In the genomic region with DNA sequence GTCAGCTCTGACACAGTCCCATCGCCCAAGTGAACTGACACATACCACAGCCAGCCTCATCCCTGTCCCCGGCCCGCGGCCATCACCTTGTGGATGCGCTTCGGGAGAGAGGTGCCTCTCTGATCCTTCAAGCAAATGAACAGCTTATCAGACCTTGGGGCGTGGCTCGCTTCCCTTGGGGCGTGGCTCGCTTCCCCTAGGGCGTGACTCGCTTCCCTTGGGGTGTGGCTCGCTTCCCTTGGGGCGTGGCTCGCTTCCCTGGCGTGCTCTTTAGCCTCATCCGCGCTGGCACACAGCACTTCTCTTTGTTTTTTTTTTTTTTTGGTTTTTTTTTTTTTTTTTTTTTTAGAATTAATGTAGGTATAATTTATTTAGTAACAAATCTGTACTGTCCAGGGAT, we compare ENCODE assay signal across 20 mouse cellular contexts. TPM values are rescaled to one million over a fixed set of nuclear protein-coding genes. Genes with fewer than 3 reads are reported as not detected.
A peak's percentile ranks its signal among the peaks of the same experiment; 100 is the strongest.
DNase-seq lines count a peak whose midpoint lies in the region; ATAC-seq and TF ChIP-seq lines count a peak whose summit lies in the region.
"Had no signal": no experiment of that assay in that cellular context is flagged by ENCODE, and none has a peak within 500 bp of the region (broad histone marks: within the 10 kb centered on the region; RNA-seq: fewer than 3 reads in every experiment).

No protein-coding gene starts in this region.

- no peak overlapping the region for H3K4me2 ChIP-seq in forebrain, embryonic 11.5 days (ENCODE audit: low read depth, low read length, severe bottlenecking)
- no peak overlapping the region for H3K4me2 ChIP-seq in forebrain, embryonic 13.5 days
- H3K4me2 ChIP-seq: hindbrain, embryonic 13.5 days; liver, embryonic 15.5 days had no signal

- H3K27ac ChIP-seq in forebrain, embryonic 11.5 days (ENCODE audit: low read depth, low read length) = no peak overlapping the region
- no peak overlapping the region for H3K27ac ChIP-seq in forebrain, embryonic 13.5 days
- no peak overlapping the region for H3K27ac ChIP-seq in ES-E14 (ENCODE audit: insufficient read depth, low read depth, low read length, poor library complexity, severe bottlenecking)
- H3K27ac ChIP-seq: hindbrain, embryonic 13.5 days; layer of hippocampus, adult 2 months; liver, embryonic 15.5 days had no signal

- H3K9me3 ChIP-seq in forebrain, embryonic 11.5 days (ENCODE audit: control insufficient read depth, low read length) = no peaks in the 10 kb centered on the region
- no peaks in the 10 kb centered on the region for H3K9me3 ChIP-seq in forebrain, embryonic 13.5 days (replicated peaks)
- no peaks in the 10 kb centered on the region for H3K9me3 ChIP-seq in ES-E14 (ENCODE audit: control insufficient read depth, insufficient read depth, low read depth, low read length)
- H3K9me3 ChIP-seq: hindbrain, embryonic 13.5 days; liver, embryonic 15.5 days had no signal

- no peaks in the 10 kb centered on the region for H3K27me3 ChIP-seq in forebrain, embryonic 11.5 days (ENCODE audit: control insufficient read depth, insufficient read depth, low read length)
- no peaks in the 10 kb centered on the region for H3K27me3 ChIP-seq in forebrain, embryonic 13.5 days
- H3K27me3 ChIP-seq: hindbrain, embryonic 13.5 days; liver, embryonic 15.5 days had no signal

- no peak overlapping the region for H3K4me3 ChIP-seq in forebrain, embryonic 11.5 days (ENCODE audit: low read depth, low read length)
- H3K4me3 ChIP-seq in forebrain, embryonic 13.5 days = no peak overlapping the region
- no peak overlapping the region for H3K4me3 ChIP-seq in ES-E14 (ENCODE audit: insufficient read depth in 1 of 2, low read depth in 1 of 2, low read length in 2 of 2, poor library complexity in 1 of 2, severe bottlenecking in 1 of 2)
- H3K4me3 ChIP-seq: hindbrain, embryonic 13.5 days; layer of hippocampus, adult 2 months; liver, embryonic 15.5 days had no signal

- in situ Hi-C loops in ES-E14 (cut with MboI; ENCODE audit: low sequenced_read_pairs in 2 of 2, unreplicated experiment in 2 of 2) = no loop called here

- DNase-seq in forebrain, embryonic 11.5 days (ENCODE audit: low spot score) = no peak
- DNase-seq in ES-E14 (ENCODE audit: low read depth, low spot score) = peak; percentile 46
- DNase-seq in frontal cortex, postnatal 25 days (ENCODE audit: low spot score in 2 of 2) = no peak
- no peak for DNase-seq in retina, postnatal 1 day
- DNase-seq in Muller cell, postnatal 12 days (ENCODE audit: inconsistent ontology term) = no peak
- DNase-seq: adrenal gland, postnatal 25 days; cerebellum, adult 18-20 months; gastrocnemius, postnatal 25 days; kidney, adult 8-10 months; kidney, postnatal 14 days; thymus, postnatal 36 days had no signal

- H3K9ac ChIP-seq in forebrain, embryonic 11.5 days (ENCODE audit: low read length) = no peak overlapping the region
- H3K9ac ChIP-seq in forebrain, embryonic 13.5 days = no peak overlapping the region
- H3K9ac ChIP-seq in ES-E14 (ENCODE audit: insufficient read depth, low read depth, low read length, poor library complexity, severe bottlenecking) = no peak overlapping the region
- H3K9ac ChIP-seq: hindbrain, embryonic 13.5 days; liver, embryonic 15.5 days had no signal

- no peaks in the 10 kb centered on the region for H3K36me3 ChIP-seq in forebrain, embryonic 11.5 days (ENCODE audit: control insufficient read depth, insufficient read depth, low read length)
- H3K36me3 ChIP-seq in forebrain, embryonic 13.5 days (ENCODE audit: poor library complexity, severe bottlenecking) = 0 out of 2 replicates have a peak, but pooled peaks cover 3% of the 10 kb centered on the region
- no peaks in the 10 kb centered on the region; the same call in 1 of the 2 replicates for H3K36me3 ChIP-seq in ES-E14 (ENCODE audit: control insufficient read depth, insufficient read depth, low read length, poor library complexity, severe bottlenecking)
- H3K36me3 ChIP-seq: liver, embryonic 15.5 days had no signal

- ATAC-seq in forebrain, embryonic 11.5 days (replicated peaks; ENCODE audit: low FRiP score) = peak; percentile 42; the same call in 1 of the 2 replicates
- ATAC-seq in forebrain, embryonic 13.5 days = no peak
- peak; percentile 66 for ATAC-seq in granulocyte monocyte progenitor cell, adult 5-6 weeks (replicated peaks; ENCODE audit: poor library complexity, severe bottlenecking)
- ATAC-seq in megakaryocyte, adult 5-6 weeks (ENCODE audit: poor library complexity, severe bottlenecking) = peak; percentile 57
- ATAC-seq: CD4-positive, CD25-positive, alpha-beta regulatory T cell, adult 4 months; forebrain, embryonic 14.5 days; lung, postnatal 0 days had no signal

- WGBS in forebrain, embryonic 11.5 days = 69% methylated on average over 18 of the region's 18 CpGs
- WGBS in forebrain, embryonic 13.5 days = 69% methylated on average over 18 of the region's 18 CpGs

- H3K4me1 ChIP-seq in forebrain, embryonic 11.5 days (replicated peaks; ENCODE audit: control insufficient read depth, insufficient read depth, low read length) = no peaks in the 10 kb centered on the region
- 0 out of 2 replicates have a peak, but pooled peaks cover 3% of the 10 kb centered on the region for H3K4me1 ChIP-seq in forebrain, embryonic 13.5 days
- peaks cover 2 to 7% of the 10 kb centered on the region in 2 experiments; a peak in 2 of 4 replicates for H3K4me1 ChIP-seq in ES-E14 (ENCODE audit: control insufficient read depth in 2 of 2, insufficient read depth in 2 of 2, low read length in 2 of 2, poor library complexity in 1 of 2)

TF ChIP-seq in ES-E14, 5 proteins besides CTCF, POLR2A, EP300 and RAD21:
- TF ChIP-seq HCFC1 (IDR thresholded peaks at IDR 0.05; ENCODE audit: borderline replicate concordance, insufficient read depth, low read length) = no peak
- TF ChIP-seq CHD2 (IDR thresholded peaks at IDR 0.05; ENCODE audit: low read depth, low read length) = no peak
- TF ChIP-seq ZNF384 (IDR thresholded peaks at IDR 0.05; ENCODE audit: low read depth, low read length) = no peak
- TF ChIP-seq ZC3H11A (IDR thresholded peaks at IDR 0.05; ENCODE audit: borderline replicate concordance, low read depth, low read length) = no peak
- TF ChIP-seq MAFK (IDR thresholded peaks at IDR 0.05; ENCODE audit: insufficient read depth, low read depth, low read length) = no peak

RNA-seq across cellular contexts. Expression of gene Fbxl2, which starts 34.8 kb away (rescaled TPM):
- polyA plus RNA-seq in forebrain, embryonic 11.5 days (2014; fragmentation: Nextera tagmentation; extraction: Ambion mirVana) = 8.4 and 8.9 TPM in 2 replicates
- 13.3 and 14.0 TPM in 2 replicates for polyA plus RNA-seq in forebrain, embryonic 13.5 days (2015; fragmentation: Nextera tagmentation; extraction: Ambion mirVana)
- total RNA-seq in ES-E14 (2012; rRNA removed) = 4.4 and 6.3 TPM in 2 replicates
- total RNA-seq in granulocyte monocyte progenitor cell, adult 5-6 weeks (2014; fragmentation: Nextera tagmentation) = 0.75 and 6.0 TPM in 2 replicates
- 0.39 and 0.98 TPM in 2 replicates for total RNA-seq in granulocyte monocyte progenitor cell, adult 5-6 weeks (2017)
- 3.5 TPM in 2 replicates for total RNA-seq in megakaryocyte, adult 5-6 weeks (2015)
- 3.8 and 6.7 TPM in 2 replicates for total RNA-seq in megakaryocyte, adult 5-6 weeks (2017)

RNA-seq across cellular contexts. Expression of gene Susd5, which starts 45.7 kb away (rescaled TPM):
- polyA plus RNA-seq in forebrain, embryonic 11.5 days (2014; fragmentation: Nextera tagmentation; extraction: Ambion mirVana) = 0.08 TPM in 1 of 2 replicates, not detected in the other
- 0.18 TPM in 1 of 2 replicates, not detected in the other for polyA plus RNA-seq in forebrain, embryonic 13.5 days (2015; fragmentation: Nextera tagmentation; extraction: Ambion mirVana)
- 0.98 and 3.1 TPM in 2 replicates for total RNA-seq in ES-E14 (2012; rRNA removed)
- total RNA-seq in granulocyte monocyte progenitor cell, adult 5-6 weeks (2014; fragmentation: Nextera tagmentation) = not detected in 2 replicates
- total RNA-seq in granulocyte monocyte progenitor cell, adult 5-6 weeks (2017) = not detected in 2 replicates
- total RNA-seq in megakaryocyte, adult 5-6 weeks (2015) = 0.32 TPM in 1 of 2 replicates, not detected in the other
- not detected in 2 replicates for total RNA-seq in megakaryocyte, adult 5-6 weeks (2017)
- polyA plus RNA-seq: CD4-positive, CD25-positive, alpha-beta regulatory T cell, adult 4 months; lung, postnatal 0 days had no signal
